Mouse (Mus musculus): ENCODE measurements around the gene Fam19a2. TPM values are rescaled to one million over a fixed set of nuclear protein-coding genes. Genes with fewer than 3 reads are reported as not detected.
A peak's percentile ranks its signal among the peaks of the same experiment; 100 is the strongest.

Fam19a2 gene
- polyA plus RNA-seq, 1 experiment from 2014 or later, result 63.8 TPM

- no peak overlapping the region for H3K27ac ChIP-seq (replicated peaks; ENCODE audit: low read depth, low read length)
- WGBS, result 90% methylated on average over 1 of the region's 1 CpGs
- H3K36me3 ChIP-seq (ENCODE audit: control insufficient read depth, insufficient read depth, low read length), result no peaks in the 10 kb centered on the region
- no peaks in the 10 kb centered on the region for H3K27me3 ChIP-seq (ENCODE audit: control insufficient read depth, insufficient read depth, low read length)
- no peak overlapping the region for H3K9ac ChIP-seq (replicated peaks; ENCODE audit: low read length)
- no peak overlapping the region for H3K4me3 ChIP-seq (replicated peaks; ENCODE audit: low read depth, low read length)
- H3K4me2 ChIP-seq (ENCODE audit: low read length), result no peak overlapping the region
- H3K9me3 ChIP-seq (ENCODE audit: control insufficient read depth, low read length), result no peaks in the 10 kb centered on the region
- H3K4me1 ChIP-seq (ENCODE audit: control insufficient read depth, insufficient read depth, low read length), result no peaks in the 10 kb centered on the region
- peak; percentile 43 for DNase-seq
- ATAC-seq (ENCODE audit: low FRiP score, low TSS enrichment), result no peak
Measured at GRCm38 (mm10) chr10:123456800-123457199, 193.0 kb downstream of the Fam19a2 start.

- no peak overlapping the region for H3K4me2 ChIP-seq (ENCODE audit: low read length)
- WGBS, result 67% methylated on average over 5 of the region's 5 CpGs
- no peak overlapping the region for H3K9ac ChIP-seq (replicated peaks; ENCODE audit: low read length)
- no peaks in the 10 kb centered on the region for H3K4me1 ChIP-seq (ENCODE audit: control insufficient read depth, insufficient read depth, low read length)
- H3K27ac ChIP-seq (replicated peaks; ENCODE audit: low read depth, low read length), result no peak overlapping the region
- no peaks in the 10 kb centered on the region for H3K27me3 ChIP-seq (ENCODE audit: control insufficient read depth, insufficient read depth, low read length)
- H3K36me3 ChIP-seq (ENCODE audit: control insufficient read depth, insufficient read depth, low read length), result no peaks in the 10 kb centered on the region
- H3K9me3 ChIP-seq (ENCODE audit: control insufficient read depth, low read length), result no peaks in the 10 kb centered on the region
- DNase-seq (no peak), ATAC-seq (ENCODE audit: low FRiP score, low TSS enrichment) (no peak)
- H3K4me3 ChIP-seq (replicated peaks; ENCODE audit: low read depth, low read length), result no peak overlapping the region
Measured at GRCm38 (mm10) chr10:123460466-123460865, 196.7 kb downstream of the Fam19a2 start.

- Histone ChIP-seq H3K9ac (replicated peaks; ENCODE audit: low read length) (no peak overlapping the region), H3K4me3 (replicated peaks; ENCODE audit: low read depth, low read length) (no peak overlapping the region)
Measured at GRCm38 (mm10) chr10:123462305-123462704, 198.5 kb downstream of the Fam19a2 start.

GRCm38 (mm10) chr10:123514749-123515148 lies 251.0 kb downstream of the Fam19a2 start:
- no peaks in the 10 kb centered on the region for H3K36me3 ChIP-seq (ENCODE audit: control insufficient read depth, insufficient read depth, low read length)
- DNase-seq, result no peak
- H3K27ac ChIP-seq (replicated peaks; ENCODE audit: low read depth, low read length), result no peak overlapping the region
- H3K9me3 ChIP-seq (ENCODE audit: control insufficient read depth, low read length), result no peaks in the 10 kb centered on the region
- no peaks in the 10 kb centered on the region for H3K27me3 ChIP-seq (ENCODE audit: control insufficient read depth, insufficient read depth, low read length)
- no peaks in the 10 kb centered on the region for H3K4me1 ChIP-seq (ENCODE audit: control insufficient read depth, insufficient read depth, low read length)
- H3K4me2 ChIP-seq (ENCODE audit: low read length), result no peak overlapping the region
- WGBS, result 89% methylated on average over 3 of the region's 3 CpGs
- ATAC-seq (ENCODE audit: low FRiP score, low TSS enrichment), result no peak
- H3K4me3 ChIP-seq (replicated peaks; ENCODE audit: low read depth, low read length), result no peak overlapping the region
- no peak overlapping the region for H3K9ac ChIP-seq (replicated peaks; ENCODE audit: low read length)

More at GRCm38 (mm10) chr10:123462305-123462704, 198.5 kb downstream of the Fam19a2 start:
- 92% methylated on average over 3 of the region's 3 CpGs for WGBS
- no peaks in the 10 kb centered on the region for H3K4me1 ChIP-seq (ENCODE audit: control insufficient read depth, insufficient read depth, low read length)
- no peaks in the 10 kb centered on the region for H3K9me3 ChIP-seq (ENCODE audit: control insufficient read depth, low read length)
- no peak overlapping the region for H3K4me2 ChIP-seq (ENCODE audit: low read length)
- H3K27me3 ChIP-seq (ENCODE audit: control insufficient read depth, insufficient read depth, low read length), result no peaks in the 10 kb centered on the region
- H3K27ac ChIP-seq (replicated peaks; ENCODE audit: low read depth, low read length), result no peak overlapping the region
- H3K36me3 ChIP-seq (ENCODE audit: control insufficient read depth, insufficient read depth, low read length), result no peaks in the 10 kb centered on the region
- ATAC-seq (ENCODE audit: low FRiP score, low TSS enrichment), result no peak
- DNase-seq, result no peak

GRCm38 (mm10) chr10:123520613-123521012 lies 256.8 kb downstream of the Fam19a2 start:
- H3K4me2 ChIP-seq (ENCODE audit: low read length), result no peak overlapping the region
- no peaks in the 10 kb centered on the region for H3K4me1 ChIP-seq (ENCODE audit: control insufficient read depth, insufficient read depth, low read length)
- 92% methylated on average over 2 of the region's 2 CpGs for WGBS
- DNase-seq (no peak), ATAC-seq (ENCODE audit: low FRiP score, low TSS enrichment) (no peak)
- H3K27me3 ChIP-seq (ENCODE audit: control insufficient read depth, insufficient read depth, low read length), result no peaks in the 10 kb centered on the region
- H3K9ac ChIP-seq (replicated peaks; ENCODE audit: low read length), result no peak overlapping the region
- H3K27ac ChIP-seq (replicated peaks; ENCODE audit: low read depth, low read length), result no peak overlapping the region
- no peak overlapping the region for H3K4me3 ChIP-seq (replicated peaks; ENCODE audit: low read depth, low read length)
- no peaks in the 10 kb centered on the region for H3K9me3 ChIP-seq (ENCODE audit: control insufficient read depth, low read length)
- H3K36me3 ChIP-seq (ENCODE audit: control insufficient read depth, insufficient read depth, low read length), result no peaks in the 10 kb centered on the region

- no peaks in the 10 kb centered on the region for H3K4me1 ChIP-seq (ENCODE audit: control insufficient read depth, insufficient read depth, low read length)
- no peak for DNase-seq
- H3K9ac ChIP-seq (replicated peaks; ENCODE audit: low read length), result no peak overlapping the region
- H3K36me3 ChIP-seq (ENCODE audit: control insufficient read depth, insufficient read depth, low read length), result no peaks in the 10 kb centered on the region
- H3K9me3 ChIP-seq (ENCODE audit: control insufficient read depth, low read length), result no peaks in the 10 kb centered on the region
- no peak overlapping the region for H3K4me2 ChIP-seq (ENCODE audit: low read length)
- no peak overlapping the region for H3K4me3 ChIP-seq (replicated peaks; ENCODE audit: low read depth, low read length)
- WGBS, result 93% methylated on average over 6 of the region's 6 CpGs
- H3K27ac ChIP-seq (replicated peaks; ENCODE audit: low read depth, low read length), result no peak overlapping the region
- no peaks in the 10 kb centered on the region for H3K27me3 ChIP-seq (ENCODE audit: control insufficient read depth, insufficient read depth, low read length)
- ATAC-seq (ENCODE audit: low FRiP score, low TSS enrichment), result no peak
Measured at GRCm38 (mm10) chr10:123521203-123521602, 257.4 kb downstream of the Fam19a2 start.

- H3K4me1 ChIP-seq (ENCODE audit: control insufficient read depth, insufficient read depth, low read length), result no peaks in the 10 kb centered on the region
- no peaks in the 10 kb centered on the region for H3K27me3 ChIP-seq (ENCODE audit: control insufficient read depth, insufficient read depth, low read length)
- H3K4me3 ChIP-seq (replicated peaks; ENCODE audit: low read depth, low read length), result no peak overlapping the region
Measured at GRCm38 (mm10) chr10:123525424-123525823, 261.6 kb downstream of the Fam19a2 start.

GRCm38 (mm10) chr10:123526059-123526458 lies 262.3 kb downstream of the Fam19a2 start:
- 62% methylated on average over 3 of the region's 3 CpGs for WGBS
- Histone ChIP-seq H3K36me3 (ENCODE audit: control insufficient read depth, insufficient read depth, low read length) (no peaks in the 10 kb centered on the region), H3K9ac (replicated peaks; ENCODE audit: low read length) (no peak overlapping the region), H3K27me3 (ENCODE audit: control insufficient read depth, insufficient read depth, low read length) (no peaks in the 10 kb centered on the region), H3K4me3 (replicated peaks; ENCODE audit: low read depth, low read length) (no peak overlapping the region), H3K9me3 (ENCODE audit: control insufficient read depth, low read length) (no peaks in the 10 kb centered on the region), H3K27ac (replicated peaks; ENCODE audit: low read depth, low read length) (no peak overlapping the region), H3K4me1 (ENCODE audit: control insufficient read depth, insufficient read depth, low read length) (no peaks in the 10 kb centered on the region), H3K4me2 (ENCODE audit: low read length) (no peak overlapping the region)
- no peak for ATAC-seq (ENCODE audit: low FRiP score, low TSS enrichment)
- DNase-seq, result no peak

More at GRCm38 (mm10) chr10:123525424-123525823, 261.6 kb downstream of the Fam19a2 start:
- H3K4me2 ChIP-seq (ENCODE audit: low read length), result no peak overlapping the region
- no peak overlapping the region for H3K9ac ChIP-seq (replicated peaks; ENCODE audit: low read length)
- H3K9me3 ChIP-seq (ENCODE audit: control insufficient read depth, low read length), result no peaks in the 10 kb centered on the region
- H3K36me3 ChIP-seq (ENCODE audit: control insufficient read depth, insufficient read depth, low read length), result no peaks in the 10 kb centered on the region
- WGBS, result 78% methylated on average over 5 of the region's 5 CpGs
- ATAC-seq (ENCODE audit: low FRiP score, low TSS enrichment) (no peak), DNase-seq (no peak)
- H3K27ac ChIP-seq (replicated peaks; ENCODE audit: low read depth, low read length), result no peak overlapping the region

- H3K27me3 ChIP-seq (ENCODE audit: control insufficient read depth, insufficient read depth, low read length), result no peaks in the 10 kb centered on the region
- no peak overlapping the region for H3K27ac ChIP-seq (replicated peaks; ENCODE audit: low read depth, low read length)
- H3K36me3 ChIP-seq (ENCODE audit: control insufficient read depth, insufficient read depth, low read length), result no peaks in the 10 kb centered on the region
- H3K9ac ChIP-seq (replicated peaks; ENCODE audit: low read length), result no peak overlapping the region
- no peak for ATAC-seq (ENCODE audit: low FRiP score, low TSS enrichment)
- no peak overlapping the region for H3K4me2 ChIP-seq (ENCODE audit: low read length)
- no peaks in the 10 kb centered on the region for H3K4me1 ChIP-seq (ENCODE audit: control insufficient read depth, insufficient read depth, low read length)
- 83% methylated on average over 4 of the region's 4 CpGs for WGBS
- no peaks in the 10 kb centered on the region for H3K9me3 ChIP-seq (ENCODE audit: control insufficient read depth, low read length)
- no peak for DNase-seq
- H3K4me3 ChIP-seq (replicated peaks; ENCODE audit: low read depth, low read length), result no peak overlapping the region
Measured at GRCm38 (mm10) chr10:123536143-123536542, 272.3 kb downstream of the Fam19a2 start.
